Mouse (Mus musculus): Measurements from ENCODE around the gene Lrrc29.

DNA sequence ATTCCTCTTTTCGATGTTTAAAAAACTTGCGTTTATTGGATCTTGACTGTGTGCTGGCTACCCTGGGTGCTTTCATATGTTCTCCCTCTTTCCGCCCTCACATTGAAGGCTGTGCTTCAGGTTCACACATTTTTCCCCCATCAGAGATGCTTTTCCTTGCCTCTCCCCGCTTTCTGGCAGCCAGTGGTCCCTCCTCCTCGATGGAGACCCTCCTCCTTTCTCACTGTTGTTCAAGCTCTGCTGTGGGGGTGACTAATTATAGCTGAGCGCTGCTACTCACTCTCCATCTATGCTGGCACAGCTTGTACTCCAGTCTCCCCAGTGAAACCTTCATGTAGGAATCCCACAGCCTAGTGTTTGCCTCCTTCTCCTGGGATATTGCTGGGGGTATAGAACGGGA, 24.1 kb upstream of the Lrrc29 start:
- TF ChIP-seq CTCF (IDR thresholded peaks at IDR 0.05; ENCODE audit: low read depth) = no peak
- TF ChIP-seq EP300 (IDR thresholded peaks at IDR 0.05; ENCODE audit: low read depth) = no peak

Data from heart, postnatal 0 days (tissue).